Mouse (Mus musculus): Measurements from ENCODE around the gene Nprl2. TPM values are rescaled to one million over a fixed set of nuclear protein-coding genes. Genes with fewer than 3 reads are reported as not detected.

Nprl2 gene
- polyA plus RNA-seq, 1 experiment = 0.92 TPM

DNA sequence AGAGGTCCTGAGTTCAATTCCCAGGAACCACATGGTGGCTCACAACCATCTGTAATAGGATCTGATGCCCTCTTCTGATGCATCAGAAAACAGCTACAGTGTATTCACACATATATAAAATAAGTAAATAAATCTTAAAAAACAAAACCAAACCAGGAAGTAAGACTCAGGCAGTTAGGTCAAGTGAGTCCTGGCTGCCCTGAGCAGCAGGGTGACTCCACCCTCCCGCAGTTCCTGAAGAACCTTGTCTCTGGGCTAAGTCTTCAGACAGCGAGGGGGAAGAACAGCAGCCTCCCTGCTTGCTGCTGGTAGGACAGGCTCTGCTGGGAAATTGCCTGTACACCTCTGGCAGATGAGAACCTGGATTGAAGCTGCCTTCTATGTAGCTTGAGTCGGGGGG lies 14.3 kb downstream of the Nprl2 start:
- TF ChIP-seq GATA1 (IDR thresholded peaks at IDR 0.05; ENCODE audit: low read length) = no peak

GRCm38 (mm10) chr9:107563029-107563581 lies 21.1 kb downstream of the Nprl2 start, which contains the start of gene Tusc2:
Gene Tusc2 (plus strand): TSS chr9:107563255.
- no peak for TF ChIP-seq GATA1 (IDR thresholded peaks at IDR 0.05; ENCODE audit: low read length)

- TF ChIP-seq GATA1 (IDR thresholded peaks at IDR 0.05; ENCODE audit: low read length) = no peak
Measured at GRCm38 (mm10) chr9:107566041-107566709, 24.1 kb downstream of the Nprl2 start.

- no peak for TF ChIP-seq GATA1 (IDR thresholded peaks at IDR 0.05; ENCODE audit: low read length)
Measured at GRCm38 (mm10) chr9:107566855-107567254, 24.8 kb downstream of the Nprl2 start.

GRCm38 (mm10) chr9:107567702-107568319 lies 25.8 kb downstream of the Nprl2 start, which contains the start of gene Hyal2:
Gene Hyal2 (plus strand): TSS chr9:107567945.
- no peak for TF ChIP-seq GATA1 (IDR thresholded peaks at IDR 0.05; ENCODE audit: low read length)

- TF ChIP-seq GATA1 (IDR thresholded peaks at IDR 0.05; ENCODE audit: low read length) = no peak
Measured at GRCm38 (mm10) chr9:107568331-107569261, 26.6 kb downstream of the Nprl2 start.

GRCm38 (mm10) chr9:107569270-107569669 lies 27.2 kb downstream of the Nprl2 start:
- TF ChIP-seq GATA1 (IDR thresholded peaks at IDR 0.05; ENCODE audit: low read length) = no peak

DNA sequence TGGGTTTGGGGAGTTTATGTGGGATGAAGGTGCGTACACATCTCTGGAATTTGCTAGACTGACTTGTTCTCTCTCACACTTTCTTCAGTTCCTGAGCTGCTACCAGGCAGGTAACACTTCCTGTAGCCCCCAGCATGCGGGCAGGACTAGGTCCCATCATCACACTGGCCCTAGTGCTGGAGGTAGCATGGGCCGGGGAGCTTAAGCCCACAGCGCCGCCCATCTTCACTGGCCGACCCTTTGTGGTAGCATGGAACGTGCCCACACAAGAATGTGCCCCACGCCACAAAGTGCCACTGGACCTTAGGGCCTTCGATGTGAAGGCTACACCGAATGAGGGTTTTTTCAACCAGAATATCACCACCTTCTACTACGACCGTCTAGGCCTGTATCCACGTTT lies 28.0 kb downstream of the Nprl2 start:
- no peak for TF ChIP-seq GATA1 (IDR thresholded peaks at IDR 0.05; ENCODE audit: low read length)

GRCm38 (mm10) chr9:107570845-107571244 lies 28.8 kb downstream of the Nprl2 start:
- TF ChIP-seq GATA1 (IDR thresholded peaks at IDR 0.05; ENCODE audit: low read length) = peak; percentile 37

DNA sequence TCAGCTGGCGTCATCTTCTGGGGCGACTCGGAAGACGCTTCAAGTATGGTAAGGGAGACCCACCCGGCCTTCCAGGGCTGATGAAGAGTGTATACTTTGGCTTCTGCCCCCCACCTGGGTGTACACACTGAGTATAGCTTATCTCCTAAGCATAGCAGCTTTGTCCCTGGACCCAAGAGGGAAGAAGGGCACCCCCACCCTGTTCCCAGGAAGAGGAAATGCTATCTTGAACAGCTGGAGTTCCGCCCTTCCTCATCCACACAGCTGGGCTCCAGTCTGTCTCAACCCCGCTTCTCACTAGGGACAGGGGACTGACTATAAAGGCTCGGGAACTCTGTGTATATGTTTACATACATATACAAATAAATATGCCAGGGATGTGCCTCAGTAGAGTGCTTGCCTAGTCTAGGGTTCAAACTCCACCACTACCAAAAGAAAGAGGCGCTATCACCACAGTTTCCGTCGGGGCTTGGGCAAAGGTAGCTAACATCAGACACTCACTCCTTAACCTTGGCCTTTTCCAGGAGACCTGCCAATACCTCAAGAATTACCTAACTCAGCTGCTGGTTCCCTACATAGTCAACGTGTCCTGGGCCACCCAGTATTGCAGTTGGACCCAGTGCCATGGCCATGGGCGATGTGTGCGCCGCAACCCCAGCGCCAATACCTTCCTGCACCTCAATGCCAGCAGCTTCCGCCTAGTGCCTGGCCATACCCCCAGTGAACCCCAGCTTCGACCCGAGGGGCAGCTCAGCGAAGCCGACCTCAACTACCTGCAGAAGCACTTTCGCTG lies 29.7 kb downstream of the Nprl2 start:
- TF ChIP-seq GATA1 (IDR thresholded peaks at IDR 0.05; ENCODE audit: low read length) = no peak

- TF ChIP-seq GATA1 (IDR thresholded peaks at IDR 0.05; ENCODE audit: low read length) = no peak
Measured at GRCm38 (mm10) chr9:107572327-107572662, 30.3 kb downstream of the Nprl2 start.

DNA sequence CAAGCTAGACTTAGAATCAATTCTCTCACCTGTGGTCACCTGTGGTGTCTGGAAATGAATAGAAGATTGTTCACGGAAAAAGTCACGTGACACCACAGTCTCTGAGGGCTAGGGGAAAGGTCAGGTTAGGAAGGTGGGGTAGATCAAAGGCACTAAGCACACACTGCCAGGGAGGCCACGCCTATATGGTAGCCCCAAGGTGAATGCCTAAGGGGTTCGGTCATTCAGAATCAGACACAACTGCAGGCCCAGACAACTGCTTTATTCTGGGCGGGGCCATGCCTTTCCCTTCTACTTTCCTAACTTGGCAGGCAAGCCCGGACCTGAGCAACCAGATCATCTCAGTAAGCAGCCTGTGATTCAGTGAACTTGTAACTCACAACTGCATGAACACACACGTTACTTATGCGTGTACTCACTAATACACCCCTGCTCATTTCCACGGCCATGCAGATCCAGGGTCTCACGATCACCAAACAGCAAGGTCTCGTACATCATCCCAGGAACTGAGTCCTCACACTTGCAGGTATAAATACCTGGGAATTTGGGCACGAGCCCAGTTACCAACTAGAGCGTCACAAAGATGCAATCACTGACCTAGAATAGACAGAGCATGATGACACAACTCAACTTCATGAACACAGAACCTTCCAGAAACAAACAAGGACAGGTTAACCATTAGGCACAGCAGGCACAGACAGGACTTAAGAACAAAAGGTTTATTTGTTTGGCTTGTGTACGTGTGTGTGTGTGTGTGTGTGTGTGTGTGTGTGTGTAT lies 33.7 kb downstream of the Nprl2 start:
- TF ChIP-seq GATA1 (IDR thresholded peaks at IDR 0.05; ENCODE audit: low read length) = no peak

DNA sequence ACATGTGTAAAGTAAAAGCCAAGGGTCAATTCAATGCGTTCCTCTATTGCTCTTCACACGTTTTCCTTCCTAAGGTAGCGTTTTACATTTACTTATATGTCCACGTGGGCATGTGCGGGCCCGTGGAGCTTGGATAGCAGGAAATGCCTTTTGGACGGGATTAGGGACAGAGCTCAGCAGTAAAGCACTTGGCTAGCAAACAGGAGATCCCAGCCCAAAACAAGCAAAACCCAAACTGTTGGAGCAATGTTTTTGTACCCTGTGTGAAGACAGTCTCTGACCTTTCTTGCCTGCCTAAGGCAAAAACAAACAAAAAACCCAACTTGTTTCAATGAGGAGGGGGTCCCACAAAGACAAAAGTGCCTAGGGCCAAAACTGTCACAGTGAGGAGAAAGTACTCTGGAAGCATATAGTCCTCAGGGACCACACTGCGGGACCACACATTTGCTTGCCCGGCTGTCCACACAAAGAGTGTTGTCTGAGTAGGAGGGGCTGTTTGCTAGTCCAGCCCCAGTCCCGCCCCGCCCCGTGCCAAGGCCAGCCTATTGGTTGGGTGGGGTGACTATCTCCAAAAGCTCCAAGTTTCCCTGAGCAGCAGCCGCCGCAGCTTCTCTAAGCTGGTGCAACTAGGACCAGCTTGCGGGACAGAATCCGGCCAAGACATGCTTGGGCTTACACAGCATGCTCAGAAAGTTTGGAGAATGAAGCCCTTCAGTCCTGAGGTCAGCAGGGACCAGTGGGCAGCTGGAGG lies 34.5 kb downstream of the Nprl2 start, which contains the start of gene Hyal1:
TSS of gene Hyal1 (plus strand) at position 571 of the 751 bp plus-strand sequence.
- TF ChIP-seq GATA1 (IDR thresholded peaks at IDR 0.05; ENCODE audit: low read length) = no peak

Measured in G1E-ER4 (cell line).